Mouse (Mus musculus): ENCODE data around the gene Car6. TPM values are rescaled to one million over a fixed set of nuclear protein-coding genes. Genes with fewer than 3 reads are reported as not detected.
A peak's percentile ranks its signal among the peaks of the same experiment; 100 is the strongest.

Gene Car6
- polyA plus RNA-seq, 1 experiment from 2014 or later = not detected

DNA sequence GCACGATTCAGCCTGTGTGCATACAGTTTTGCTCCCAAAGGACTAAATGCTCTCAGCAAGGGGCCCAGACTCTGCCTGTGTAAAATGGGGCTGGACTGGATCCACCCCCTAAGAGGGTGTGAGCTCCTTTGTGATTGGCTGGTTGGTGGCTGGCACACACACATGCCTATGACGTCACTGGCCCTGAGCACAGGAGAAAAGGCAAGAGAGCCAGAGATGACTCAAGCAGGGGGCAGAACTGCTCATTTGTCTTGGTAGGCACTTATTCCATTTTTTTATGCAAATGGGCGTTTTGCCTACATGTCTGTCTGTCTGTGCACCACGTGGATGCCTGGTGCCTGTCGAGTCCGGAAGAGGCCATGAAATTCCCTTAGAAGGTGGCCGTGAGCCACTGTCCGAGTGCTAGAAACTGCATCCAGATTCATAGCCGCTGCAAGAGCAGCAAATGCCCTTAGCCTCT is 63.0 kb downstream of the Car6 start:
- H3K9me3 ChIP-seq = no peaks in the 10 kb centered on the region
- H3K27ac ChIP-seq = peak overlapping the region; percentile 58; the same call in 1 of the 2 replicates
- H3K27me3 ChIP-seq (ENCODE audit: poor library complexity, severe bottlenecking) = peaks cover 29% of the 10 kb centered on the region
- no peaks in the 10 kb centered on the region for H3K36me3 ChIP-seq (replicated peaks)
- peaks cover 45% of the 10 kb centered on the region for H3K4me1 ChIP-seq
- 34% methylated on average over 9 of the region's 9 CpGs for WGBS
- peak overlapping the region; percentile 40 for H3K4me3 ChIP-seq
- peak; percentile 72 for DNase-seq (ENCODE audit: extremely low spot score, low spot score)

GRCm38 (mm10) chr4:150137368-150138083 is 63.6 kb downstream of the Car6 start:
- 90% methylated on average over 7 of the region's 7 CpGs for WGBS
- H3K4me1 ChIP-seq = peaks cover 51% of the 10 kb centered on the region
- H3K4me3 ChIP-seq = no peak overlapping the region

More at GRCm38 (mm10) chr4:150137368-150138083, 63.6 kb downstream of the Car6 start:
- Histone ChIP-seq H3K27ac (no peak overlapping the region), H3K9me3 (no peaks in the 10 kb centered on the region), H3K36me3 (replicated peaks) (no peaks in the 10 kb centered on the region), H3K27me3 (ENCODE audit: poor library complexity, severe bottlenecking) (peaks cover 33% of the 10 kb centered on the region)
- DNase-seq (ENCODE audit: extremely low spot score, low spot score) = no peak

Other genes with a start within 250 kb of the Car6 start
- 9.0 and 11.2 TPM in 2 replicates for gene Spsb1, start 246.3 kb downstream of the Car6 start, polyA plus RNA-seq (2016; fragmentation: Nextera tagmentation; extraction: Ambion mirVana)
- 3.0 TPM in 2 replicates for gene H6pd, start 192.3 kb downstream of the Car6 start, polyA plus RNA-seq (2016; fragmentation: Nextera tagmentation; extraction: Ambion mirVana)
- 0.32 and 0.41 TPM in 2 replicates for gene Gpr157, start 114.0 kb downstream of the Car6 start, polyA plus RNA-seq (2016; fragmentation: Nextera tagmentation; extraction: Ambion mirVana)
- gene Slc2a5, start 82.0 kb downstream of the Car6 start, polyA plus RNA-seq (2016; fragmentation: Nextera tagmentation; extraction: Ambion mirVana) = 1.3 and 1.6 TPM in 2 replicates
- gene Slc2a7, start 52.4 kb downstream of the Car6 start, polyA plus RNA-seq (2016; fragmentation: Nextera tagmentation; extraction: Ambion mirVana) = not detected in 2 replicates
- 3,430 and 3,707 TPM in 2 replicates for gene Eno1, start 35.4 kb upstream of the Car6 start, polyA plus RNA-seq (2016; fragmentation: Nextera tagmentation; extraction: Ambion mirVana)
- gene Rere, start 80.3 kb upstream of the Car6 start, polyA plus RNA-seq (2016; fragmentation: Nextera tagmentation; extraction: Ambion mirVana) = 26.8 and 31.1 TPM in 2 replicates

Measured in forebrain, embryonic 10.5 days (tissue).